Mouse (Mus musculus): Measurements from ENCODE around the gene Spata25.
"Not testable (repeated sequence)": the region's sequence is repeated elsewhere in the genome, so short reads cannot be mapped to it uniquely, and the experiment has no call there.

Gene Spata25

DNA sequence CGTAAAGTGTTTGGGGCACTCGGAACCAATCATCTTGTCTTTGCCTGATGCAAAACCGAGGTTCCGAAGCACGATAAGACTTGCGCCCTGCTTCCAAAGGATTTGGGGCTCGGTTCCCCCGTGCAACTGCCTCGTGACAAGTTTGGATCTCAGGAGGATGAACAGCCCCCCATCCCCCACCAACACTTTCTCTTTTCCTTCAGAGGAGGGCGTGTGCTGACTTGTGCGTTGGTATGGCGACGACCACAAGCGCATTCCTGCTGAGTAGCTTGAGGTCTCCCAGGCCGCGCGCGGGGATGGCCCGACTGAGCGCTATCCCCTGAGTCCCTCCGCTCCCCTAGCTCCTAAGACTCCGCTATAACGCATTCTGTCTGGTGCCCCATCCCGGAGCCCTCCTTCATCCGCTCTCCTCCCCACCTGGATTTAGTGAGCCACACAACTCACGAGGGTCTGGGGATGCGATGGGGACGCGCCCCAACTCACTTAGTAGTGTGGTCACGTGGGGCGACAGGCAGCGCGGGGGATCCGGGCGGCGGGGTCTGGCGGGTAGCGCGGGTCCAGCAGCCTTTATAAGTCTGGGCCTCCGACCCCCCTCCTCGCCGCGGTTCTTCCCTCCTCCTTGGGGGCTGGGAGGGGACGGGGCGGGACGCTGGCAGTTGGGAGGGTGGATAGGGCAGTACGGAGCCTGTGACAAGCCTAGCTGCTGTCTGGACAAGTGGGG lies 28.9 kb upstream of the Spata25 start, which contains the start of gene Pltp:
Pltp (minus strand) TSS at position 611 of the 721 bp plus-strand sequence.
- in situ Hi-C loops (cut with MboI; ENCODE audit: low pct_unique_long_range_greater_than_20kb in 1 of 2, low sequenced_read_pairs in 2 of 2, unreplicated experiment in 1 of 2) = no loop called here

DNA sequence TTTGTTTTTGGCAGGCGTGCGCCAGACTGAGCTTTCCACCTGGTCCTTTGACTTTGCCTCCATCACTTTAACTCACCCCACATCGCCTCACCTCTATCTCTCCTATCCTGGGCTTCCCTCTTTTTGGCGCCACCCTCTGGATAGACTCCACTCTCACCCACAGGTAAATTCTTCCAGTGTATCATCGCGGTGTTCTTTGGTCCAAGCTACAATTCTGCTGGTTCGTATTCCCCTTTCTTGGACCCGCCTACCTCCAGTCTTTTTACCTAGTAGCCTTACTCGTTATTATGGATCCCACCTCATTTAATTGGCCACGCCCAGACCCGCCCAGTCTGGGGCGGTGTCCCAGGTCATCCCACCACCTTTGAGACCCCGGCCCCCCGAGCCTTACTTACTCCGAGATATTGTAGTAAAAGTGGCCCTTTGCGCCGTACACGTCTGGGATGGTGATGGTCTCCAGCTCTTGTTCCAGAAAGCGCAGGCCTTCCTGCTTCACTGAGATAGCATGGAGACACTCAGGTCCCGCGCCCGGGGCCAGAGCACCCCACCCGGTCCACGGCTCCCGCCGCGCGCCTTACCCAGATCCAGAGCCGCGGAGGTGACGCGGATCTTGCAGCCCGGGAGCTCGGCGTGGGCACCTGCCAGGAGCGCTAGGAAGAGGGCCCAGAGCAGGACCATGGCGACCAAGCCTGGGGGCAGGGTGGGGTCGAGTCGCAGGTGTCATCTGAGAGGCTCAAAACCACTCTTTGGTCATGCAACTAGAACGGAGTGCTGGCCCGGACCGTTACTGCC lies 28.2 kb upstream of the Spata25 start:
- in situ Hi-C loops (cut with MboI; ENCODE audit: low pct_unique_long_range_greater_than_20kb in 1 of 2, low sequenced_read_pairs in 2 of 2, unreplicated experiment in 1 of 2) = no loop called here

DNA sequence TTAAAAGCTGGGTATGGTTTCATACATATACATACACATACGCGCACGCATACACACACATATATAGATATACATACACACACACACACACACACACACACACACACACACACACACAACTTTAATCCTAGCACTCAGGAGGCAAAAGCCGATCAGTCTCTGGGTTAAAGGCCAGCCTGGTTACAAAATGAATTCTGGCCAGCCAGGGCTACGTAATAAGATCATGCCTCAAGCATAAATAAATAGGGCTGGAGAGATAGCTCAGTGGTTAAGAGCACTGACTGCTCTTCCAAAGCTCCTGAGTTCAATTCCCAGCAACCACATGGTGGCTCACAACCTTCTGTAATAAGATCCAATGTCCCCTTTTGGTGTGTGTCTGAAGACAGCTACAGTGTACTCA lies 27.2 kb upstream of the Spata25 start:
- in situ Hi-C loops (cut with MboI; ENCODE audit: low pct_unique_long_range_greater_than_20kb in 1 of 2, low sequenced_read_pairs in 2 of 2, unreplicated experiment in 1 of 2) = not testable (repeated sequence)

DNA sequence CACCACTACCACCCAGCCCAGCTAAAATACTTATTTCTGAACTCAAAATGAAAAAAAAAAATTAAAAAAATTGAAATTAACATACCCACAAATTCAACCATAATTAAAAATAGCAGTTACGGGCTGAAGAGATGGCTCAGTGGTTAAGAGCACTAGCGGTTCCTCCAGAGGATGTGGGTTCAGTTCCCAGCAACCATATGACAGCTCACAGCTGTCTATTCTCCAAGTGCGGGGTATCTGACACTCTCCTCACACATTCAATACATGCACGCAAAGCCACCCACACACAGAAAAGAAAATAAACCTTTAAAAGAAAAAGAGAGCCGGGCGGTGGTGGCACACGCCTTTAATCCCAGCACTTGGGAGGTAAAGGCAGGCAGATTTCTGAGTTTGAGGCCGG lies 21.7 kb upstream of the Spata25 start:
- in situ Hi-C loops (cut with MboI; ENCODE audit: low pct_unique_long_range_greater_than_20kb in 1 of 2, low sequenced_read_pairs in 2 of 2, unreplicated experiment in 1 of 2) = no loop called here

DNA sequence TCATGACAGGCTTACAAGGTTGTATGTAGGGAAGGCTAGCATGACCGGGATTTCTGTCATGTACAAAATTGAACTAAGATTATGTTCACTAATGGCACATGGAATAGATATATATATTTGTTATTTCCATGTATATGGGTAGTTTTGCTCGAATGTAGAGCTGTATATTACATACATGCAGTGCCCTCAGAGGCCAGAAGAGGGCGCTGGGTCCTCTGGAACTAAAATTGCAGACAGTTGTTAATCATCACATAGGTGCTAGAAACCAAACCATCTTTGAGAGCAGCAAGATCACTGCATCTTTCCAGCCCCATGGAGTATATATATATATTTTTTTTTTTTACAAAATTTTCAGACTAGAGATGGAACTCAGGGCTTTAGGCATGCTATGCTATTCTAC lies 17.4 kb upstream of the Spata25 start:
- in situ Hi-C loops (cut with MboI; ENCODE audit: low pct_unique_long_range_greater_than_20kb in 1 of 2, low sequenced_read_pairs in 2 of 2, unreplicated experiment in 1 of 2) = loop anchor here in 1 of 2 experiments (10.0 kb wide), 1 partner anchor 49 kb away; no protein-coding TSS in a partner anchor

DNA sequence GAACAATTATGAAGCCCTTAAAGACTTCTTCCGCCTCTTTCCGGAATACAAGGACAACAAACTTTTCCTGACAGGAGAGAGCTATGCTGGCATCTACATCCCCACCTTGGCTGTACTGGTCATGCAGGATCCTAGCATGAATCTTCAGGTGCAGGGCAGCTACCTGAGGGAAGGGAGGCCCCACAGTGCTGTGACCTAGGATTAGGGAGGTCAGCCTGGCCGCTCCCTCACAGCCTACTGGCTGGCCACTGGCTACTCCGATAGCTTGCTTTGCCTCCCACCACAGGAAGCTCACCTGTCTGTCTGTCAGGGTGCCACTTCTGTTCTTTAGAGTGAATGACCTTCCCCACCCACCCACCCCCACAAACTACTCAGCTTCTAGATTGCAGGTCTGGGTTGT lies 6.8 kb upstream of the Spata25 start:
- in situ Hi-C loops (cut with MboI; ENCODE audit: low pct_unique_long_range_greater_than_20kb in 1 of 2, low sequenced_read_pairs in 2 of 2, unreplicated experiment in 1 of 2) = no loop called here

DNA sequence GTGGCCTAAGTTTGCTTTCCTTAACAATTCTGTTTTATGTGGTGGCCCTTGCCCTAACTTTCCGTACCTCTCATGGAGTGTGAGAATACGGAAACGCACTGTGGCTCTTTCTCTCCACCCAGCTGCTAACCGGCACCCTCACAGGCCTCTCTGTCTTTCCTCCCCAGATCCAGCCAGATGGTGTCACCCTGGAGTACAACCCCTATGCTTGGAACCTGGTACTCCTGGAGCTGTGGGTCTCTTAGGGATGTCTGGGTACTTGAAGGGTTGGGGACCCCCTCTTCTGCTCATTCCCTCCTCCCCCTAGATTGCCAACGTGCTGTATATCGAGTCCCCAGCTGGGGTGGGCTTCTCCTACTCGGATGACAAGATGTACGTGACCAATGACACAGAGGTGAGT lies 6.2 kb upstream of the Spata25 start:
- in situ Hi-C loops (cut with MboI; ENCODE audit: low pct_unique_long_range_greater_than_20kb in 1 of 2, low sequenced_read_pairs in 2 of 2, unreplicated experiment in 1 of 2) = no loop called here

DNA sequence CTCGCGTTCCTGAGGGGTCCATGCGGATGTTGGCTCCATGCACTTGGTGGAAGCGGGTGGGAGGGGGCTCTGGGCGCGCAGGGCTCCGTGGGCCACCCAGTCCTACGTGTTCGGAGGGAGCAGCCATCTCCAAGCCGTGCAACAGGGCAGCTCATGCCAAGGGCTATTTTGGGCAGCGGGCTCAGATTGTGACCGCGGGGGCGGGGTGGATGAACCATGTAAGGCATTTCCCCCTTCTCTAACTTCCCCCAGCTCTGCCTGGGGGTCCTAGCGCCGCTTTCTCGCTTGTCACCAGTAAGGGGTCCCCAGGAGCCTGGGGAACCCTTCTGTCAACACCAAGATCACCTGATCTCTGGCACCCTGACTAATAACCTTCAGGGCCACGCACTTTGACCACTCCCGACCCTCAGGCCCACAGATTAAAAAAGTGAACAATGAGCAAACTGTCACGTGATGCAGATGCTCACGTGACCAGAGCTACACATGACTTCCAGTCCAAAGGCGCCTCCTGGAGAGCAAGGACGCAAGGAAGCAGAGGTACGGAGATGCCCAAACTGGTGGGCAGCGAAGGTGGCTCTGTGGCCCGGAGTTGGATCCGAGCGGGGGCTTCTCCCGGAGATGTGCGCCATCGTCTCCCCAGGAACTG lies 5.1 kb upstream of the Spata25 start, which contains the start of gene Neurl2:
Neurl2 (minus strand) TSS at position 143 of the 646 bp plus-strand sequence.
- in situ Hi-C loops (cut with MboI; ENCODE audit: low pct_unique_long_range_greater_than_20kb in 1 of 2, low sequenced_read_pairs in 2 of 2, unreplicated experiment in 1 of 2) = no loop called here

DNA sequence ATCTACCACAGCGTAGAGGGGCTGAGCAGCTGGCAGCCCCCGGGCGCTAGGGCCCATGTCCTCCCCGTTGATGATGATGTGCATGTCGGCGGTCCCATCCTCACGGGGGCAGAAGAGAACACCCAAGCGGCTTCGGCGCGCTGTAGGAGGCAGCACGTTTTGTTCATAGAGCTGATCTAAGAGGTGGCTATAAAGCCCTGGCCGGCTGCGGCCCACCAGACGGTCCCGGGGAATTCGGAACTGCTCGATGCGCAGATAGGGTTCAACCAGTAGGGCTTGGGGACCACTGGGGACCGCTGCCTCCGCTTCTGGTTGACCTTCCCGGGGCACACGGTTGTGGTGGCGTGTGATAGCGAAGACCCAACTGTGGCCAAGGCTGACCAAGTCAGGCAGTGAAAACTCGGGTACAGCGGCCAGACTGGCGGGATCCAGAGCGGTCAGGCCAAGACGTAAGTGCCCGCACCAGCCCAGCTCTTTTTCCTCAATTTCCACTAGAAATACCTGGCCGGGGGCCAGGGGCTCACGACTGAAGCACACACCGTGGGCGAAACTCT lies 4.5 kb upstream of the Spata25 start, which contains the start of gene Ctsa:
Ctsa (plus strand) TSS at position 126 of the 554 bp plus-strand sequence.
- in situ Hi-C loops (cut with MboI; ENCODE audit: low pct_unique_long_range_greater_than_20kb in 1 of 2, low sequenced_read_pairs in 2 of 2, unreplicated experiment in 1 of 2) = no loop called here

DNA sequence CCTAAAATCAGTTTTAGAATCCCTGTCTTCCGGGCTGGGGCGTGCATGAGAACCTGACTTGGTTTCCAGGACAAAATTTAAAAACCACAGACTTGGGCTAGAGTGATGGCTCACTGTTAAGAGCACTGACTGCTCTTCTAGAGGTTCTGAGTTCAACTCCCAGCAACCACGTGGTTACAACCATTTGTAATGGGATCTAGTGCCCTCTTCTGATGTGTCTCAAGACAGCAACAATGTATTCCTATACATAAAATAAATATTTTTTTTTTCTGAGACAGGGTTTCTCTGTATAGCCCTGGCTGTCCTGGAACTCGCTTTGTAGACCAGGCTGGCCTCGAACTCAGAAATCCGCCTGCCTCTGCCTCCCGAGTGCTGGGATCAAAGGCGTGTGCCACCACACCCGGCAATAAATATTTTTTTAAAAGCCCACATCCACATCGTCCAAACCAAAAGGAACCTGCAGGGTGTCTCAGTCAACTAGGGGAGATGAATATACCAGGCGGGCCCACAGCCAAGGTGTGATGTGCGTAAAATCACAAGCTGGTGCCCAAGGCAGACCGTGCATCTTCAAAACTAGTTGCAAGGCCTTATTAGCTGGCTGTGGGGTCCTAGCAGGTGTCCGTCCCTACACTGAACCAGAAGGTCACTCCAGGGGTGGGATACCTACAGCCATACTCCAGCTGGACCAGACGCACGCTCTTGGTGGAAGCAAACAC lies 3.9 kb upstream of the Spata25 start:
- in situ Hi-C loops (cut with MboI; ENCODE audit: low pct_unique_long_range_greater_than_20kb in 1 of 2, low sequenced_read_pairs in 2 of 2, unreplicated experiment in 1 of 2) = no loop called here

DNA sequence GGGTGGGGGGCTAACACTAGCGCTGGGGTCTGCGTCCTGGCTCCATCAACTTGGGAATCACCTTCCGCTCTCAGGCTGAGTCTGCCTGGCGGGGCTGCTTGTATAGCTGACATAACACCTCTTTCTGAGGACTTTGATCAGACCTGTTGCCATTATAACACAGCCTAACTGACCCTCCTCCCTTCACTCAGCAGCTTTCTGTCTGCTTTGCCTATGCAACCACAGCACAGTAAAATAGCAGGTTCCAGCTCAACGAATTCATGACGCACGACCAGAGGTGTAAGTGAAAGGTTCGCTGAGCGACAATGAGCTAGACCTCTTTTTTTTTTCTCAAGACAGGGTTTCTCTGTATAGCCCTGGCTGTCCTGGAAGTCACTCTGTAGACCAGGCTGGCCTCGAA lies 2.7 kb upstream of the Spata25 start:
- in situ Hi-C loops (cut with MboI; ENCODE audit: low pct_unique_long_range_greater_than_20kb in 1 of 2, low sequenced_read_pairs in 2 of 2, unreplicated experiment in 1 of 2) = no loop called here

DNA sequence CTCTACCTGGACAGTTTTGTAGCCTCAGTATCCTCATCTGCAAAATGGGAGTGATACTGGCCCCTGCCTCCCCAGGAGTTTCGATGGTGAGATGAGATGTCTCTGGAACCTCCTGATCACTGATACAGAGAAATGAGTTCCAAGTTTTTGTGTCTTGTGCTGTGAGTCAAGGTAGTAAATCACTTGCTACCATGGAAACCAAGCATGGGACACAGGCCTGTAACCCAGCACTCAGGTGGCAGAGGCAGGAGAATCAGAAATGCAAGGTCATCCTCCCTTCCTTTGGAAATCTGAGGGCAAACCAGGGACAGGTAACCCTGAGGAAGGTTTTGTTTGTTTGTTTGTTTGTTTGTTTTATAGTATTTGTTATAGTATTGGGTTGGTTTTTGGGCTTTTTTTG lies 753 bp upstream of the Spata25 start:
- in situ Hi-C loops (cut with MboI; ENCODE audit: low pct_unique_long_range_greater_than_20kb in 1 of 2, low sequenced_read_pairs in 2 of 2, unreplicated experiment in 1 of 2) = no loop called here

DNA sequence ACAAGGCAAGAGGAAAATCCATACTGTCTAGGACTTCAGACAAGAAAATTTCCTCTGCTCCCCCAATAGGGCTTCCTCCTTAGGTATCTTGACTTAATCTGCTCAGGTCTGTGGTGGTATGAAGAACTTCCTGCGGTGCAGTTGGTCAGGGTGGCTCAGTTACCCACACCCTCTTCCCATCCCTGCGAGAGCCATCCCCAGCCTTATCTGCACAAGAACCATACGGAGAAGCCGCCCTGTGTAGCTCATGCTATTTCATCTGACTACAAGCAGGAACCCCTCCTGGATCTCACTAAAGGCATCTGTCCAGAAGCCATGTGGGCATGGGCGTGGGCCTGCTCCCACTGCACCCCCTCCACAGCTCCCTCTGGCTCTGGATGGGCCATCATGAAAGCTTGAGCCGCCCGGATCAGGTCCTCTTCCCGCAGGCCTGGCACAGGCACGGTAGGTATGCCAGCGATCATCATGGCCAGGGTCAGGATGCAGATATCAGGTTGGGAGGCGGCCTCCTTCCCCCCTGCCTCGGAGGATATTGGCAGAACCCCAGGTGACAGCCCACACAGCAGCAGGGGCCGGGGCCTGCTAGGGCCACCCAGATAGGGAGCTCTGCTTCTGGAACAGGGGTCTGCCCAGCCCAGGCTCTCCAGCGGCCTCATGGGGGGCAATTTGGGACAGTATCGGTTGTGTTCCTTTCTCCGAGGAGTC lies 1.0 kb downstream of the Spata25 start:
- in situ Hi-C loops (cut with MboI; ENCODE audit: low pct_unique_long_range_greater_than_20kb in 1 of 2, low sequenced_read_pairs in 2 of 2, unreplicated experiment in 1 of 2) = no loop called here

DNA sequence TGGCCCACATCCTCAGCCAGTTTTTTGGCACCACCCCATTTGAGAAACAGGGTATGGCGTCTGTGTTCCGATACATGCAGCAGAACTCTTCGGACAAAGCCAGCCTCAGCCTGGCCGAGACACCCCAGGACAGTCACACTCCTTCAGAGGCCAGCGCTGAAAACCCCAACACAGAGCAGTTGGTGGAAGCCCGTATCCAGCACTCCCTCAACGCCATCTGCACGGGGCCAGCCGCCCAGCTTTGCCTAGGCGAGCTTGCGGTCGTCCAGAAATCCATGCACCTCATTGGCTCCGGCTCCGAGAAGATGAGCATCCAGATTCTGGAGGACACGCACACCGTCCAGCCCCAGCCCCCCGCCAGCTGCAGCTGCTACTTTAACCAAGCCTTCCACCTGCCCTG lies 2.8 kb downstream of the Spata25 start:
- in situ Hi-C loops (cut with MboI; ENCODE audit: low pct_unique_long_range_greater_than_20kb in 1 of 2, low sequenced_read_pairs in 2 of 2, unreplicated experiment in 1 of 2) = no loop called here

DNA sequence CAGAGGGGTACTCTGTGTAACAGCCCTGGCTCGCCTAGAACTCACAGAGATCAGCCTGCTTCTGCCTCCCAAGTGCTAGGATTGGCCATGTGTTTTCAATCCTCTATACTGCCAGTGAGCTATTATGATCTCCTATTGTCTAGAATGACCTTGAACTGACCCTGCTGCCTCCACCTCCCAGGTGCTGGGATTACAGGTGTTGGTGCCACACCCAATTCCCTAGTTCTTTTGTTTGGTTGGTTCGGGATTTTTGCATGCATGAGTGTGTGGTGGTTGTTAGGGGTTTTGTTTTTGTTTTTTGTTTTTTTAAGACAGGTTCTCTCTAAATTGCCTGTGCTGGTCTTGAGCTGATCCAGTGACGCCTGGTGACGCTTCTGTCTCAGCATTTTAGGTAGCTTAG lies 4.4 kb downstream of the Spata25 start:
- in situ Hi-C loops (cut with MboI; ENCODE audit: low pct_unique_long_range_greater_than_20kb in 1 of 2, low sequenced_read_pairs in 2 of 2, unreplicated experiment in 1 of 2) = no loop called here

DNA sequence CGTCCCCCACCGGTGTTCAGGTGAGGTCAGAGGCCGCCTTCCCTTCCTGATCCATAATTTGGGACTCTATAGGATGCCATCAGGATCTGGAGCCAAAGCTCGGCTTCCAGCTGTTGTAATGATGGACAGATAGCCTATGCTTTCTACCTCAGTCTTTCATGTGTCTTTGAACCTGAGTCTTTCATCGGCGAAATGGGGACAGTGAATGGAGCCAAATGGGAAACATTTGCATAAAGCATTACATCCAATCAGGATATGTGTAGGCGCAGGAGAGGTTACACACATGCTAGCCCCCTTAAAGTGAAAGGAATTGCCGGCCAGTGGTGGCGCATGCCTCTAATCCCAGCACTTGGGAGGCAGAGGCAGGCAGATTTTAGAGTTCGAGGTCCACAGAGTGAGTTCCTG lies 5.2 kb downstream of the Spata25 start:
- in situ Hi-C loops (cut with MboI; ENCODE audit: low pct_unique_long_range_greater_than_20kb in 1 of 2, low sequenced_read_pairs in 2 of 2, unreplicated experiment in 1 of 2) = no loop called here

DNA sequence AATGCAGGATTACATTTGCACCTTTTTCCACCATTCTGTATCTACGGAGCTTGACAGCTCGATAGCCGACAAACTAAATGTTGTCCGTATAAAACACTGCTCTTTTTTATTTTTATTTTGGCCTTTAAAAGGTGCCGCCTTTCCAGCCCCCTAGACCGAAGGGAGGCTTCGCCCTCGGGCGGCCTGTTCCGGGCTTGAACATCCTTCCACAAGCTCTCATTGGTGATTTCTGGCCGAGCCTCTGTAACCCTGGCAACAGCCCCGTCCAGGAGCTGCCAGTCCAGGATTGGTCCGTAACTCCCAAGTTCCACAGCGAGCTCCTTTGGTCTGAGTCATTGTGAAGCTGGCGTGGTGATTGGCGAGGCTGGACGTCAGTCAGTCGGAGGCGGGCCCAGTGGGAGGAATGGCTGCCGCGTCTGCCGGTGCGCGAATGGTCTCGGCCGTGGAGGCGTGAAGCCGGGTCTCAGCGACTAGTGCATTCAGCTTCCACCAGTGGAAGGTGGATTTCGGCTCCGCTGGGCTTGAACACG lies 5.6 kb downstream of the Spata25 start, which contains the start of gene Zswim1:
Zswim1 (plus strand) TSS at position 51 of the 530 bp plus-strand sequence.
- in situ Hi-C loops (cut with MboI; ENCODE audit: low pct_unique_long_range_greater_than_20kb in 1 of 2, low sequenced_read_pairs in 2 of 2, unreplicated experiment in 1 of 2) = no loop called here
